Mouse (Mus musculus) heart, embryonic 16.5 days (tissue): ENCODE measurements around the gene Tbx3. TPM values are rescaled to one million over a fixed set of nuclear protein-coding genes. Genes with fewer than 3 reads are reported as not detected.

Experiments
- ATAC-seq: fragments of 200-750 bp; cut with Nextera tagmentation; replicated peaks from 2 replicates; pipeline ENCODE4 v1.8.0; 2017; ENCODE audit warnings: moderate number of reproducible peaks; ENCODE audit not compliant: insufficient read depth, low FRiP score; ENCODE audit errors: extremely low read depth
- H3K27ac ChIP-seq: fragments of 300-500 bp; sonication (generic); 2 replicates; pipeline ENCODE4 v1.5.1; 2014; ENCODE audit warnings: mild to moderate bottlenecking, low read length, control low read depth, moderate library complexity
- H3K27me3 ChIP-seq: fragments of 300-500 bp; sonication (generic); 2 replicates; pipeline ENCODE4 v1.6.1; 2014; ENCODE audit warnings: low read length, mixed read lengths; ENCODE audit not compliant: control insufficient read depth, insufficient read depth
- H3K36me3 ChIP-seq: fragments of 300-500 bp; sonication (generic); 2 replicates; pipeline ENCODE4 v1.6.1; 2014; ENCODE audit not compliant: control insufficient read depth, insufficient read depth
- H3K4me1 ChIP-seq: fragments of 300-500 bp; sonication (generic); 2 replicates; pipeline ENCODE4 v1.6.1; 2014; ENCODE audit warnings: low read length, mixed read lengths; ENCODE audit not compliant: control insufficient read depth, insufficient read depth
- H3K4me2 ChIP-seq: fragments of 300-500 bp; sonication (generic); 2 replicates; pipeline ENCODE4 v1.6.1; 2014; ENCODE audit warnings: low read depth, mild to moderate bottlenecking, control low read depth, low read length
- H3K4me3 ChIP-seq: fragments of 300-500 bp; sonication (generic); 2 replicates; pipeline ENCODE4 v1.5.1; 2014; ENCODE audit warnings: mild to moderate bottlenecking, control low read depth, low read length
- H3K9ac ChIP-seq: fragments of 300-500 bp; sonication (generic); 2 replicates; pipeline ENCODE4 v1.6.1; 2014; ENCODE audit warnings: low read length, control low read depth
- H3K9me3 ChIP-seq: fragments of 300-500 bp; sonication (generic); replicated peaks from 2 replicates; pipeline ENCODE4 v1.6.1; 2016; ENCODE audit warnings: low read length; ENCODE audit not compliant: control insufficient read depth
- WGBS: fragments of 180-500 bp; shearing (Covaris S2); extraction: QIAGEN DNeasy Blood & Tissue Kit; methylation state at CpG from one replicate; pipeline ENCODE4 v1.1.7; 2014; 5-methylcytosine and 5-hydroxymethylcytosine counted together
- polyA plus RNA-seq: library from polyadenylated mRNA; unstranded; fragments of >200 nt; fragmentation: Nextera tagmentation; extraction: Ambion mirVana; gene quantifications from 2 replicates; pipeline ENCODE4 v1.2.1, GENCODE M21; 2015

Gene Tbx3
- polyA plus RNA-seq, 1 experiment from 2014 or later: 7.4 TPM

- Histone ChIP-seq H3K4me2 (peak overlapping the region; percentile 50), H3K36me3 (no peaks in the 10 kb centered on the region), H3K4me1 (0 out of 2 replicates have a peak, but pooled peaks cover 4% of the 10 kb centered on the region), H3K27ac (no peak overlapping the region), H3K9ac (no peak overlapping the region), H3K27me3 (peaks cover 92% of the 10 kb centered on the region), H3K9me3 (no peaks in the 10 kb centered on the region), H3K4me3 (peak overlapping the region; percentile 31)
- WGBS: 2% methylated on average over 30 of the region's 30 CpGs
- ATAC-seq: no peak; the same call in 1 of the 2 replicates
Observed at GRCm38 (mm10) chr5:119686199-119686964, 15.9 kb downstream of the Tbx3 start.

GRCm38 (mm10) chr5:119687005-119687855, 16.8 kb downstream of the Tbx3 start:
- Histone ChIP-seq H3K4me1 (0 out of 2 replicates have a peak, but pooled peaks cover 4% of the 10 kb centered on the region), H3K4me2 (0 out of 2 replicates have a peak overlapping the region, but pooled peaks have one; percentile 19), H3K4me3 (no peak overlapping the region), H3K9me3 (no peaks in the 10 kb centered on the region), H3K9ac (no peak overlapping the region), H3K27ac (no peak overlapping the region), H3K36me3 (no peaks in the 10 kb centered on the region), H3K27me3 (peaks cover 91% of the 10 kb centered on the region)
- no peak for ATAC-seq
- WGBS: 7% methylated on average over 36 of the region's 36 CpGs

GRCm38 (mm10) chr5:119687856-119688206, 17.4 kb downstream of the Tbx3 start:
- H3K9me3 ChIP-seq: no peaks in the 10 kb centered on the region
- no peaks in the 10 kb centered on the region for H3K36me3 ChIP-seq
- no peak overlapping the region for H3K9ac ChIP-seq
- 29% methylated on average over 22 of the region's 22 CpGs for WGBS
- no peak overlapping the region for H3K4me2 ChIP-seq
- peaks cover 88% of the 10 kb centered on the region for H3K27me3 ChIP-seq
- 0 out of 2 replicates have a peak, but pooled peaks cover 4% of the 10 kb centered on the region for H3K4me1 ChIP-seq
- H3K27ac ChIP-seq: no peak overlapping the region
- ATAC-seq: no peak
- H3K4me3 ChIP-seq: no peak overlapping the region

GRCm38 (mm10) chr5:119688306-119688705, 17.8 kb downstream of the Tbx3 start:
- ATAC-seq: no peak
- Histone ChIP-seq H3K4me1 (0 out of 2 replicates have a peak, but pooled peaks cover 4% of the 10 kb centered on the region), H3K9me3 (no peaks in the 10 kb centered on the region), H3K36me3 (no peaks in the 10 kb centered on the region), H3K27me3 (peaks cover 83% of the 10 kb centered on the region), H3K4me2 (no peak overlapping the region), H3K27ac (no peak overlapping the region), H3K9ac (no peak overlapping the region), H3K4me3 (no peak overlapping the region)
- WGBS: 50% methylated on average over 3 of the region's 3 CpGs

- no peak overlapping the region for H3K27ac ChIP-seq
- H3K27me3 ChIP-seq: peaks cover 79% of the 10 kb centered on the region
- ATAC-seq: no peak
- H3K4me3 ChIP-seq: no peak overlapping the region
- no peaks in the 10 kb centered on the region for H3K9me3 ChIP-seq
- H3K4me1 ChIP-seq: 0 out of 2 replicates have a peak, but pooled peaks cover 4% of the 10 kb centered on the region
- H3K9ac ChIP-seq: no peak overlapping the region
- no peak overlapping the region for H3K4me2 ChIP-seq
- WGBS: 43% methylated on average over 8 of the region's 8 CpGs
- H3K36me3 ChIP-seq: no peaks in the 10 kb centered on the region
Observed at GRCm38 (mm10) chr5:119688914-119689420, 18.5 kb downstream of the Tbx3 start.

GRCm38 (mm10) chr5:119689501-119689900, 19.0 kb downstream of the Tbx3 start:
- Histone ChIP-seq H3K4me2 (no peak overlapping the region), H3K9ac (no peak overlapping the region), H3K4me3 (no peak overlapping the region), H3K4me1 (0 out of 2 replicates have a peak, but pooled peaks cover 4% of the 10 kb centered on the region), H3K27me3 (peaks cover 76% of the 10 kb centered on the region), H3K27ac (no peak overlapping the region), H3K9me3 (no peaks in the 10 kb centered on the region), H3K36me3 (no peaks in the 10 kb centered on the region)
- 45% methylated on average over 3 of the region's 3 CpGs for WGBS
- no peak for ATAC-seq

GRCm38 (mm10) chr5:119691075-119691474, 20.6 kb downstream of the Tbx3 start:
- peaks cover 66% of the 10 kb centered on the region for H3K27me3 ChIP-seq
- ATAC-seq: no peak
- under 1% methylated on average over 13 of the region's 13 CpGs for WGBS

GRCm38 (mm10) chr5:119692425-119692824, 22.0 kb downstream of the Tbx3 start:
- Histone ChIP-seq H3K4me2 (no peak overlapping the region), H3K36me3 (no peaks in the 10 kb centered on the region), H3K9ac (no peak overlapping the region), H3K27ac (no peak overlapping the region), H3K27me3 (peaks cover 52% of the 10 kb centered on the region), H3K9me3 (no peaks in the 10 kb centered on the region), H3K4me1 (no peaks in the 10 kb centered on the region), H3K4me3 (no peak overlapping the region)
- ATAC-seq: no peak
- WGBS: 21% methylated on average over 6 of the region's 6 CpGs

More at GRCm38 (mm10) chr5:119691075-119691474, 20.6 kb downstream of the Tbx3 start:
- Histone ChIP-seq H3K27ac (no peak overlapping the region), H3K4me2 (no peak overlapping the region), H3K4me3 (no peak overlapping the region), H3K4me1 (0 out of 2 replicates have a peak, but pooled peaks cover 4% of the 10 kb centered on the region), H3K9me3 (no peaks in the 10 kb centered on the region), H3K9ac (no peak overlapping the region), H3K36me3 (no peaks in the 10 kb centered on the region)
